Mouse (Mus musculus): ENCODE results near the gene Ctcf. TPM values are rescaled to one million over a fixed set of nuclear protein-coding genes. Genes with fewer than 3 reads are reported as not detected.

Gene Ctcf
- total RNA-seq, 2 experiments from 2014 or later = 40.0 to 43.0 TPM

DNA sequence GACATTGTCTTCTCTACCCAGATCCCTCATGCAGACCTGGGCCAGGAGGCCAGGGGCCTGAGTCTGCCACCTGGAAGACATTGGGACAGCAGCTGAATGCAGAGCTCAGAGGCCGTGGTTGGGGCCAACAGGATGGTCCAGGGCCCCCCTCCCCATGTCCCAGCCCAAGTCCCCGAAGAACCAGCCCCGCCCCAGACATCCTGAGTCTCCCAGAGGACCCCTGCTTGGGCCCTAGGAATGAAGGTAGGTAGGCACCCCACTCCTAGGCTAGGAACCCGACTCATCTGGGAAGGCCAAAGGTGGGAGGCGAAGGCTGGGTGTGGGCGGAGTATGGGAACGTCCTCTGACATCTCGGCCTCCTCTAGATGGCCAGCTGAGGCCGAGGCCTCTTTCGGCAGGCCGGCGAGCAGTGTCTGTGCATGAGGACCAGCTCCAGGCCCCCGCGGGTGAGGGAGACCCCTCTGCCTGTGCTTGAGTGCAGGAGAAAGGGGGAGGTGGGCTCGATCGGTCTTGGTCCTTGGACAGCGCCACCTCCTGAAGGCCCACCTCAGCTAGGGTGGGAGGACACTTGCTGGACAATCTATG lies 60.9 kb downstream of the Ctcf start:
- DNase-seq = no peak
- intact Hi-C loops (cut with DNase I) = no loop called here

DNA sequence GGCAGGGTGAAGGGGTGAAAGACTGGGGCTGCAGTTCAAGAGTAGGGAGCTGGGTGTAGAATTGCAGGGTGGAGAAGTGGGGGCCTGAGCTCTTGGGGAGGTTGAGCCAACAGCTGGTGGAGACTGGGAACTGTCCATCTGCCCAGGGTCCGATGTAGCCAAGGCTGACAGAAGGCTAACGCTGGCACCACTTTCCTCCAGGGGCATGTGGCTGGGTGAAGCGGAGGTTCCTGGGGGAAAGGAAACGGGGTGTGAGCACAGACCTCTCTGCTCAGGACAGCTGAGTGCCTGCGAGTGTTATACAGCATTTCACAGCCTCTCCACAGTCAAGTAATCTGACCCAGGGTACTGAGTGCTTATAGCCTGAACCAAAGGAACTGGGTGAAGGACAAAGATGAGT lies 62.4 kb downstream of the Ctcf start:
- intact Hi-C loops (cut with DNase I) = no loop called here

DNA sequence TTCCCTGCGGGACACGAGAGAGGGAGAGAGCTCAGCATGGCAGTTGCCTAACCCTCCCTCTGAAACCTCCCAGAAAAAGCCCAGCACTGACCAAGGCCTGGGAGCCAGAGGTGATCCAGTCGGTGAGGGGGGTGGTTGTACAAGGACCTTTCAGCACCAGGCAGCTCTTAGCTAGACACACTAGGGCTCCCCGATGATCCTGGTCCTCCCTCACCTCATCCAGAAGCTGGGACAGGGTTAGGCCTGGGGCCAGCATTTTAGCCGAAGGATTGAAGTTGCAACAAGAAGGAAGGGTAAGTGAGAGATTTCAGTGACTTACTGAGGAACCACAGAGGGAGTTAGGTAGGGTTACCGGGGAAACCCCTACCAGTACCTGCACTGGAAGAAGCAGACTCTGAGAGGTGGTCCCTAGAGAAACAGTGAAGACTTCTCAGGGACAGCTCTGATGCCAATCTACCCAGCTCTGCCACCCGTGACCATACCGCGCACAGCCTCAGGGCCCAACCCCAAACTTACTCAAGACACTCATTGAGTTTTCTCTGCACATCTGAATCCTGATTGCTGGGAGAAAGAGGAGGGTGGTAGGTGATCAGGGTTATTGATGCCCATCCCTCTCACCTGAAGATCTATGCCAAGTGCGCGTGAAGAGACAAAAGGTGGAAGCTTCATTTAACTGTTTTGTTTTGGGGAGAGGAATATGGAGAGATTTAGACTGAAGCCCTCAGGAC lies 63.3 kb downstream of the Ctcf start:
- intact Hi-C loops (cut with DNase I) = loop anchor here (2.0 kb wide), 1 partner anchor 63 kb away; the partner anchor contains the start of genes Agrp and Ctcf
- DNase-seq = no peak

More for the DNA sequence above, 62.4 kb downstream of the Ctcf start:
- DNase-seq = no peak

DNA sequence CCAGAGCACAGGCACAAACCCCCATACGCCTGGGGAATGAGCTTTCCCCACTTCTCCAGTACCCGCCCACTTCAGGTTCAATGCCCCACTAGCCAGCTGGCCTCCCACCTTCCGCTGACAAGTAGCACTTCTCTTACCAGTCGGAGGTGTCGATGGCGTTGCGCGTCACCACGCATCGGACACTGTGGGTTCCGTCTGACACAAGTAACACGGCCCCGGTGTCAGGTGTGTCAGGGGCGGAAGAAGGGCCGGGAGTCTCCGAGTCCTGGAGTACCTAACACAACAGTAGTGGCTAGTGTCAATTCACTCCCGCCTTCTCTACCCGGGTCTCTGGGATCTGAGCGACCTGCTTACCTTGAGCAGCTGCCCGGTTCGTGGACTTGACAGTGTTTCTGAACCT lies 64.2 kb downstream of the Ctcf start:
- intact Hi-C loops (cut with DNase I) = loop anchor here (2.0 kb wide), 1 partner anchor 64 kb away; the partner anchor contains the start of genes Agrp and Ctcf
- no peak for DNase-seq

DNA sequence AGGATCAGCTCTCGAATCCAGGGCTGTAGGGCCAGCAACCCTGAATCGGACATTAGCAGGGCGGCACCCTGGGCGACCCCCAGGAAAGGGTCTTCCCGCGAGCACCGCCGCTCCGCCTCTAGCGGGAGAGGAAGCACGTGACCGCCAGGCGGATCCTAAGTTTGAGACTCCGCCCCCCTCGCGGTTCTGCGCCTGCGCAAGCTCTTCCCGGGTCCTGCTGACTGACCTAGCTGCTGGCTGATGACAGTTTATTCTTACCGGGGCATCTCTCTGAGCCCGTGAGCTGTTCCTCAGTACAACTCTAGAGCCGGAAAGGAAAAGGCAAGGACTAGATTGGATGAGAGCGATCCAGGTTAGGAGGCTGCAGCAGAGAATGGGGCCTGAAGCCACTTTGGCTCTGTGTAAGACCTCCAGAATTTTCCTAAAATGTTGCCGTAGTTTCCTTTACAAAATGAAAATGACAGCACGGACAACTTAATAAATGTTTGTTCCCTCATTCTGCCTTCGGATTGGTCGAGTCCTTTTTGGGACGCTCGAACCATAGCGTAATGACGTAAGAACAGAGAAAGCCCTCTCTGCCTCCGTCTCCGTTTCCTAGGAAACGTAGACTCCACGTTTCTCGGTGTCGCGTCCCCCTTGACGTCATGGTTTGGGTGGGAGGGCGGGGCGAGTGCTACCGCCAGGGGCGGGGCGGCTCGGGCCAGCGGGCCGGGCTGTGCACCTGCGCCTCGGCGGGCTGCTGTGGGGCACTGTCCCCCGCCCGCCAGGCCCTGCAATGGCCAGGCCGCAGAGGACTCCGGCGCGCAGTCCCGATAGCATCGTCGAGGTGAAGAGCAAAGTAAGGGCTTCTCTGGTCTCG lies 64.8 kb downstream of the Ctcf start, which contains the start of the genes Acd and Pard6a:
Gene Acd, minus strand, starts transcription at position 137 of the 859 bp plus-strand sequence.
Gene Pard6a, plus strand, starts transcription at position 183 of the 859 bp plus-strand sequence.
- peak; percentile 96 to 97 for DNase-seq
- intact Hi-C loops (cut with DNase I) = loop anchor here (2.0 kb wide), 1 partner anchor 64 kb away; the partner anchor contains the start of genes Agrp and Ctcf

DNA sequence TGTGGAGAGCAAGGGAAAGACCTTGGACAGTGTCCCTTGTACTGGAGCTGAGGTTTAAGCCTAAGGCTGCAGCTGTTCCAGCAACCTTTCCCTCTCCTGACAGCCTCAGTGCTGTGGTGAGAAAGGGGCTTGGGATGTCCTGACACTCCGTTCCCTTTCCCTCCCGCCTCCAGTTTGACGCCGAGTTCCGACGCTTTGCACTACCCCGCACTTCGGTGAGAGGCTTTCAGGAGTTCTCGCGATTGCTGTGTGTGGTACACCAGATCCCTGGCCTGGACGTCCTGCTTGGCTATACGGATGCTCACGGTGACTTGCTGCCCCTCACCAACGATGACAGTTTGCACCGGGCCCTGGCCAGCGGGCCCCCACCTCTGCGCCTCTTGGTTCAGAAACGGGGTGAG lies 65.6 kb downstream of the Ctcf start:
- DNase-seq = no peak
- intact Hi-C loops (cut with DNase I) = no loop called here

DNA sequence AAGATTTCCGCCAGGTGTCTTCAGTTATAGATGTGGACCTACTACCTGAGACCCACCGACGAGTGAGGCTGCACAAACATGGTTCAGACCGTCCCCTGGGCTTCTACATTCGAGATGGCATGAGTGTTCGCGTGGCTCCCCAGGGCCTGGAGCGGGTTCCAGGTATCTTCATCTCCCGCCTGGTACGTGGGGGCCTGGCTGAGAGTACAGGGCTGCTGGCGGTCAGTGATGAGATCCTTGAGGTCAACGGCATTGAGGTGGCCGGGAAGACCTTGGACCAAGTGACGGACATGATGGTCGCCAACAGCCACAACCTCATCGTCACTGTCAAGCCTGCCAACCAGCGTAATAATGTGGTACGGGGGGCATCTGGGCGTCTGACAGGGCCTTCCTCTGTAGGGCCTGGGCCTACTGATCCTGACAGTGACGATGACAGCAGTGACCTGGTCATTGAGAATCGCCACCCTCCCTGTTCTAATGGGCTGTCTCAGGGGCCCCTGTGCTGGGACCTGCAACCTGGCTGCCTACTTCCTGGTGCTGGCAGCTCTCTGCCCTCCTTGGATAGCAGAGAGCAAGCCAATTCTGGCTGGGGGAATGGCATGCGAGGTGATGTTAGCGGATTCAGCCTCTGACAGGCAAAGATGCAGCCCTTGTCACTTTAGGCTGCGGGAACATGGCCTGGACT lies 66.5 kb downstream of the Ctcf start:
- intact Hi-C loops (cut with DNase I) = no loop called here
- no peak for DNase-seq

DNA sequence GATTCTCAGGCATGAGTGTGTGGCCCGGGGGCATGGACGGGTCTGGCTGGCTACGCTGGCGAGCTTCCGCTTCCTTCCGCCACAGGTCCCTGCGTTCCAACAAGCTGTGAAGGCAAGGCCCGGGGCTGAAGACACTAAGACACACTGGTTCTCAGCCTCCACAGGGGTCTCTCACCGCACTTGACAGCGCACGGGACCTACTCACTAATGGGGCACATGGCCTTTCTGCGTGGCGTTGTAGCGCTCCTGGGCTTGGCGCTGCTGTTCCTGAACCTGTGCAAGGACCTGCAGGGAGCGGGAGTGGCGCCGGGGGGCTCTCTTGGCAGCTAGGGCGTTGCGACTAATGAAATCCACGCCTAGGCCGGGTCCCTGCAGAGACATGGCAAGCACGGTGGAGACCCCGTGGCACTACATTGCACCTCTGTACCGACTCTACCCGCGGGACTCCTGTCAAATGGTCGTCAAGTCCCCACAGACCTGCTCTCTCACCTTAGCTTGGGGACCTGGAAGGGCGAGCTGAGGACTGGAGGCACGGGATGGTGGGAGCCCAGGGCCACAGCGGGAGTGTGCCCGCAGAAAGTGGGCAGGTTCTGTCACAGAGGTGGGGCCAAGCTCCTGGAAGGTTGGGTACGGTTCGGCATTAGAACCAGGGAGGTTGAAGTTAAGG lies 67.9 kb downstream of the Ctcf start:
- no peak for DNase-seq
- intact Hi-C loops (cut with DNase I) = no loop called here

DNA sequence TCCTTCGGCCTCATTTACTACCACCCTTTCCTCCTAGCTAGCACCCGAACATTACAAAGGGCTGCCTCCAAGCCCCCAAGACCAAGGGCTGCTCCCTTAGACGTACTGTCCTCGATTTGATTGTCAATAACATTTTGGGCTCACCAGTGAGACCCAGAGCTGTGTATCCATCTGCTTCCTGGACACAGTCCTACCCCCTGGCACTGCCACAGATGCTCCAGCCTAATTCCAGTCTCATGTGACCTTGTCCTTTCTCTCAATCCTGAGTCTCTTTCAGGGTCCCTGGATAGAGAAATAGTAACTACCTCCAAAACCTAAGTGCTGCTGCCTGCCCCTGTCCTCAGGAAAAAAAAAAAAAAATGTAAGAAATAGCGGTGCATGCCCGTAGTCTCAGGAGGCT lies 68.6 kb downstream of the Ctcf start:
- DNase-seq = no peak
- intact Hi-C loops (cut with DNase I) = no loop called here

DNA sequence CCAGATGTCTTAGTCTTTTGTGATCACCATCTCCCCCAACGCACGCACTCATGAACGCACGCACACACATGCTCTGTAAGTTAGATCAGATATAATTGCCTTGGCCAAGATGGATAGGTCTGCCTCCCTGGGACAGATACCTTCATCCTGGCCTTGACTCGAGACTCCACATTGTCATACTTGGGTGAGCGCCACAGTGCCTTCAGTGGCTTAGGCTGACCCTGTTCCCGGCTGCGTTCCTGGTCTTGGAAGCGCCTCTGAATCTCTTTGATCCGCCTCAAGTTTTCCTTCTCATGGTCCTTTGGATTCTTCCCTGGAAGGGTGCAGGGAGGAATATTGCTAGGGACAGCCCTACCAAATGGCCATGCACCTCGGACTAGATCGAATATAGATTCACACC lies 70.1 kb downstream of the Ctcf start:
- no peak for DNase-seq
- intact Hi-C loops (cut with DNase I) = no loop called here

DNA sequence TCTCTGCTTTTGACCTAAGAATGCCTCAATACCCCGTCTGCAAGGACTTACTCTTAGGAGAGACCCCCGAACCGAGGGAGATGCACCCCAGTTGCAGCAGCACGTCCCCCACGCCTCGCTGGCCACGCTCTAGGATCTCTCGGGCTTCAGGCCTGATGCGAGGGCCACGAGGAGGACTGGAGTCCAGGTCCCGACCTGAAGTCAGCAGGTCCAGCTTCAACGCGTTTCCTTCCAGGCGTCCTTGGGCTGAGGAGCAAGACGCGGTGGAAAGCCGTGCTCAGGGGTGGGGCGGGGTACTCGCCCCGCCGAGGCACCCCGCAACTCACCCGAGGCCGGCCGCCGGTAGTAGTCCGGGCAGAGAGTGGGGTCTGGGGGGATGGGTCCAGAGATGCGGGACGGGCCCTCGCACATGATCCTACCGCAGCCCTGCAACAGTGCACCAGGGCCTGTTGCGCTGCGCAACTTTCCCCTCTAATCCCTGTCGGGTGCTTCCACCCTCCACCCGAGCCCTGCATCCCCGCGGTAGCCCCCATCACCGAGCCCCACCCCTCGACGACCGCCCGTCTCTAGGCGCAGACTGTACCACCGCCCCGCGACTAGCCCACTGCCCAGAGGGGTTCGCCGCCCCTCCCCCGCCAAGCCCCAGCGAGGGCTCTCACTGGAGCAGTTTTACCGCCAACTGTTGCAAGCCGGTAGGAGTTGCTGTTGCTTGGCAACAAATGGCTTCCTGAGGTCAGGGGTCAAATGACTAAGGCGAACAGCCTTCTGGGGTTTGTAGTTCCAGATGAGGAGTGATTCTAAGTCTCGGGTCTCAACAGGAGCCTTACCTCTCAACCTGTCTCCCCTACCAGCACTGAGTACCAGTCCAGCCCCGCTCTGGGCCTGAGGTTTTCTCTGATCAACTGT lies 71.4 kb downstream of the Ctcf start, which contains the start of the genes 4933405L10Rik and Enkd1:
Gene 4933405L10Rik, plus strand, starts transcription at position 158 of the 906 bp plus-strand sequence.
Gene Enkd1, minus strand, starts transcription at position 713 of the 906 bp plus-strand sequence.
- intact Hi-C loops (cut with DNase I) = no loop called here
- DNase-seq = peak; percentile 79 to 81

DNA sequence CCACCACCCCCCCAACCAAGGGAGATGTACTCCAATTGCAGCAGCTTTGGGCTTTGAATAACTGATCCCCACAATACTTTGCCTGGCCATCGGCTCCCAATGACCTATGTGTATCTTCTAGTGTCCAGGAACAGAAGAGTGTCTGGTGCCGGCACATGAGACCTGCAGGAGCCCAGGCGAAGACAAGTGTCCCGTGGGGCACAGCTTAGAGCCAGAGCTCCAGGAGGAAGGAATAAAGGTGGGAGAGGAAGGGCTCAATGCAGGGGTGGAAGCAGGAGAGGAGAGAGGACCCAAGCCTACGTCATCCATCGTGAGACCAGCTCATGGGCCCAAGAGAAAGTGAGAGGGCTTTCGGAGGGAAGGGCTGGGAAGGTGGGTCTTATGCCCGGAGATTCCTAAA lies 72.3 kb downstream of the Ctcf start:
- DNase-seq = no peak
- intact Hi-C loops (cut with DNase I) = no loop called here

DNA sequence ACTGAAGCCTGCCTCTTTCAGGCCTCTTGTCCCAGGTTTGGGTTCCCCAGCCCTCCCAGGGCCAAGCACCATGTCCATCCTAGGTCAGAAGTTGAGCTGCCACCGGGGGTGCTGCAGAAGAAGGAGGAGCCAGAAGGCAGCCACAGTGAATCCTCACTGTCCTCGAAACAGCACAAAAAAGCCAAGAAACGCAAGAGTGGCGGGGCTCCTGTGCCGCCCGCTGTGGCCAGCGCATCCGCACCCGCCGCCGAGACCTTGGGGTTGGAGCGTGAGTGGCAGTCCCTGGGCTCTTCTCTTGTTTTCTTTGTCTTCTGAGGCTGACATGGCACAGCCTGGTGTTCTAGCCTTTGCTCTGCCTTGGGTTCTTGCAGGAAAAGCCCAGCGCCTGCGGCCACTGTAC lies 72.9 kb downstream of the Ctcf start:
- intact Hi-C loops (cut with DNase I) = no loop called here
- no peak for DNase-seq

DNA sequence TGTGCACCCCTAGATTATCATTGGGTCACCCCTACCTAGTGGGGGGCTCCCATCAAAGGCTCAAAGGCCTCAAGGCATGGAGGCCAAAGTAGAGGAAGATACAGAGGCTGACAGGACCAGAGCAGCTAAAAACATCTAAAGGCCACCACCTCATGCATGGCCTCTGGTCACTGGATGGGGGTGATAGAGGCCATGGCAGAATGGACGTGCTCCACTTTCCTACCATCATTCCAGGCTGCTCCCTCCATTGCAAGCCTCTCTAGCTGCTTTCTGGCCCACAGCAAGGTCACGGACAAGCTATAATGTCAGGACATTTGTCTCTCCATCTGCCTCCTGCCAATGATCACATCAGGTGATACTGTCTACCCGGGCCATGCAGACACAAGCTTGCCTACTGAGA lies 75.9 kb downstream of the Ctcf start:
- DNase-seq = no peak
- intact Hi-C loops (cut with DNase I) = no loop called here

DNA sequence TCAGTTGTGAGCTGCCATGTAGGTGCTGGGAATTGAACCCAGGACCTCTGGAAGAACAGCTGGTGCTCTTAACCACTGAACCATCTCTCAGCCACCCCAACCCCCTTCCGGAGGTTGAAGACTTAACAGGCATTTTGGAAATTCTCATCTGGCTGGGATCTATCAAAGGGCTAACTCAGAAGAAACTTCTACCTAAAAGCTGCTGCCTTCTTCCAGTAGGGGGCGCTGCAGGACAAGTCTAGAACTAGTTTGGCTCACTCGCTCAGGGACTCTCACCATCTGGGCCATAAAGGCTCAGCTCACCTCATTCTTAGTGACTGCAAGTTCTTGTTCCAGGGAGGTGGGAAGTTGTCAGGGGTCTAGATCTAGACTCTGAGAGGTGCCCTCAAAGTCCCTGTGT lies 77.8 kb downstream of the Ctcf start:
- intact Hi-C loops (cut with DNase I) = loop anchor here (1.0 to 2.0 kb wide), 5 partner anchors 45 to 308 kb away; partner anchors contain the start of gene Gfod2
- DNase-seq = peak; percentile 89 to 92

DNA sequence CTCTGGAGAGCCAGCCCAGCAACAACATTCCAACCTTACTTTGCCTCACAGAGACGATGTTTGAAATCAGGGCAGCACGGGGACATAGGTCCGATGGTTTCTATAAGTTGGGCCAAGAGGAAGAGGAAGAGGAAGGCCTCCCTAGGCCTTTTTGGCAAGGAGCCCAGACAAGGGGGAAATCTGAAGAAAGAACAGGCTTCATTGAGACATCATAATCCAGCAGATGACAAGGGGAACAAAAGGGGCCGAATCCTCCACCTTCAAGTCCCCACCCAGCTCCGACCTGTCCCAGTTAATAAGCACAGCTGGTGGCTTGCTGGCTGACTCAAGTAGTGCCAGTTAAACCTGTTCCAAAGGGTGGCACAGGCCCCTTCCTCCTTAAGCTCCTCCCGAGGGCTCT lies 78.7 kb downstream of the Ctcf start:
- DNase-seq = no peak
- intact Hi-C loops (cut with DNase I) = loop anchor here (2.0 kb wide), 3 partner anchors 44 to 116 kb away; partner anchors contain the start of gene Gfod2

DNA sequence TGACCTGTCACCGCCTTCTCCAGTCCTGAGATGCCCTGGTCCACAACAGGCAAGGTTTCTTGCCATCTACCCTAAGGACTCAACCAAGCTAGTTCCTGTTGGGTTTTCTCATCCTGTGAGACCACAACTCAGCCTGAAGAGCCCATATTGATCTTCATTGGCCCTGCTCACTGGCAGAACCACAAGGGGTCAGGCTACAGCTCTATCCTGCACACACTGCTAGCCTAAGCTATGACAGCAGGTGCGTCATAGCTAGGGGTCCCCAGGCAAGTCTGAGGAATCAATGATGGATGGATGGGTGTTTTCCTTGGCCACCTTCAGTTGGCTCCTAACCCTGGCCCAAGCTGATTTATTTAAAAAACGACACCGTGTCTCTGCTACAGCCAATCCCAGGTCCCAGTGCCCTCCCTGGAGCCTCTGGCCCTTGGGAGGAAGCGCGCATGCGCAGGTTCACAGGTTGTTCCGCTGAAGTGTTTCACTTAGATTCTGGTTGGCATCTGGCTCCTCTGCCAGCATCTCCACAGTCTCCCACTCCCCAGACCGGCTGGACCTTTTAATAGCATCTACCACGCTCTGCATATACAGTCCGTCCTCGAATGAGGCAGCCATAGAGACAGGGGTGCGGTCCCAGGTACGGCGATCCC lies 80.1 kb downstream of the Ctcf start:
- DNase-seq = no peak
- intact Hi-C loops (cut with DNase I) = no loop called here

DNA sequence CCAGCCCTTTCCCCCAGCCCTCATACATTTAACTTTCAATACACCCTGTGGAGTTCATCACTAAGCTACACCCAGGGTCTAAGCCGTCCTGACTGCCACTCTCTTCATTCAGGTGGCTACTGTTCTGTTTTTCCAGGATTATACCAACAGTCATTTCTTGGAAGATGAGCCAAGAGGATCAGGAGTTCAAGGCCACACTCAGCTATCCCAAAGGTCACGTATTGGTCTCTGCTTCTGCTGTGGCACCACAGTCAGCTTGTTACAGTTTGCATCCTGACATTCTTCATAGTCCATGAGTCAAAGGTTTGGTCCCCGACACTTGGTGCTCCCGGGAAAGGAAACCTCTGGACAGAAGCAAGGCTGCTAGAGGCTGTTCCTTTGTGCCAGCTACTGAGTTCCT lies 83.3 kb downstream of the Ctcf start:
- intact Hi-C loops (cut with DNase I) = no loop called here
- no peak for DNase-seq

All from heart, postnatal 36 days (tissue).